Mouse (Mus musculus) liver, adult 2 months (tissue): ENCODE results near the gene Kel. TPM values are rescaled to one million over a fixed set of nuclear protein-coding genes. Genes with fewer than 3 reads are reported as not detected.

ENCODE experiments used
- DNase-seq: peaks from one replicate; pipeline ENCODE4 v3.0.0-alpha.2; 2011; ENCODE audit warnings: low read depth, low spot score; ENCODE audit errors: extremely low read depth
- H3K27ac ChIP-seq: fragments of 200-500 bp; replicated peaks from 2 replicates; pipeline ENCODE4 v1.5.1; 2012; ENCODE audit warnings: low read depth, mild to moderate bottlenecking, control low read depth, inconsistent platforms, low read length; ENCODE audit not compliant: insufficient read depth
- H3K27me3 ChIP-seq: fragments of 200-500 bp; 2 replicates; pipeline ENCODE4 v1.6.1; 2012; ENCODE audit warnings: mild to moderate bottlenecking, moderate library complexity, low read length, inconsistent platforms; ENCODE audit not compliant: control insufficient read depth, insufficient read depth
- H3K36me3 ChIP-seq: fragments of 200-500 bp; 2 replicates; pipeline ENCODE4 v1.6.1; 2012; ENCODE audit warnings: low read length, inconsistent platforms; ENCODE audit not compliant: control insufficient read depth, insufficient read depth
- H3K4me1 ChIP-seq: fragments of 200-500 bp; 2 replicates; pipeline ENCODE4 v1.6.1; 2011; ENCODE audit warnings: low read length; ENCODE audit not compliant: control insufficient read depth, insufficient read depth
- H3K4me3 ChIP-seq: fragments of 200-500 bp; 2 replicates; pipeline ENCODE4 v1.5.1; 2011; ENCODE audit warnings: low read depth, mild to moderate bottlenecking, control low read depth, low read length, moderate library complexity; ENCODE audit not compliant: insufficient read depth
- H3K79me2 ChIP-seq: fragments of 200-500 bp; 2 replicates; pipeline ENCODE4 v1.6.1; 2012; ENCODE audit warnings: inconsistent platforms, mild to moderate bottlenecking, low read length, moderate library complexity; ENCODE audit not compliant: control insufficient read depth, insufficient read depth
- H3K9ac ChIP-seq: fragments of 200-500 bp; 2 replicates; pipeline ENCODE4 v1.6.1; 2012; ENCODE audit warnings: low read depth, mild to moderate bottlenecking, control low read depth, inconsistent platforms, low read length
- CTCF ChIP-seq: fragments of 200-500 bp; IDR thresholded peaks from 2 replicates; pipeline ENCODE4 v1.5.1; 2011; ENCODE audit warnings: low read depth, low read length, control low read depth
- POLR2A ChIP-seq: fragments of 200-500 bp; IDR thresholded peaks from 2 replicates; pipeline ENCODE4 v1.6.1; 2011; ENCODE audit warnings: low read length, control low read depth; ENCODE audit not compliant: insufficient read depth; ENCODE audit errors: extremely low read depth
- WGBS: fragments of 180-500 bp; shearing (Covaris S2); methylation state at CpG from one replicate; pipeline ENCODE4 v1.1.7; 2018; 5-methylcytosine and 5-hydroxymethylcytosine counted together
- polyA plus RNA-seq: library from polyadenylated mRNA; depleted of rRNA; stranded (reverse); fragments of >200 nt; gene quantifications from 2 replicates; pipeline ENCODE4 v1.2.3, GENCODE M21; 2012; rRNA removed
- total RNA-seq: library from RNA; depleted of rRNA; stranded (reverse); fragments of >200 nt; gene quantifications from 2 replicates; pipeline ENCODE4 v1.2.3, GENCODE M21; 2014; rRNA removed

Kel gene
- total and polyA plus RNA-seq, 2 experiments: not detected

DNA sequence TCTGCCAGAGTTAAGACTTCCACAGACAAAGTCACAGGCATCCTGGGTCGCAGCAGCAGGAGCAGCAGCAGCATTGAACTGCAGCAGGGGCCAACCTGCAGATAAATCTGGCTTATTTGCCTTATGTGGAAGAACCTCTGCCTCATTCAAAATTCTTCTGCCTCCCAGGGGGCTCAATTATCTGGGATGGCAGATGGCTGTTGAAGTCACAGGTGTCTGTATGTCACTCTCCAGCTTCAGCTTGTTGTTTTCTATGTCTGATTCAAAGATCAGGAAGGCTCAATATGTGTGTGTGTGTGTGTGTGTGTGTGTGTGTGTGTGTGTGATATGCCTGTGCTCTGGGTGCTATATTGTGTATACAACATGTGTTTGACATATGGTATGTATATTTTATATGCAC, 66.7 kb downstream of the Kel start:
- Histone ChIP-seq H3K27me3 (no peaks in the 10 kb centered on the region), H3K36me3 (no peaks in the 10 kb centered on the region), H3K9ac (no peak overlapping the region), H3K79me2 (no peaks in the 10 kb centered on the region), H3K4me1 (no peaks in the 10 kb centered on the region), H3K4me3 (no peak overlapping the region), H3K27ac (no peak overlapping the region)
- DNase-seq: no peak
- no peak for TF ChIP-seq POLR2A
- TF ChIP-seq CTCF: no peak
- WGBS: 54% methylated on average over 1 of the region's 1 CpGs

Other genes with a start within 250 kb of the Kel start
- not detected in 2 replicates for gene Prss1, start 245.4 kb downstream of the Kel start, total RNA-seq
- not detected in 2 replicates for gene Prss1, start 245.4 kb downstream of the Kel start, polyA plus RNA-seq
- 29.1 and 173 TPM in 2 replicates for gene Prss2, start 182.6 kb downstream of the Kel start, total RNA-seq
- 0.48 and 1.7 TPM in 2 replicates for gene Prss2, start 182.6 kb downstream of the Kel start, polyA plus RNA-seq
- 0.46 and 1.8 TPM in 2 replicates for gene Ephb6, start 98.9 kb downstream of the Kel start, total RNA-seq
- gene Ephb6, start 98.9 kb downstream of the Kel start, polyA plus RNA-seq: 0.88 and 1.3 TPM in 2 replicates
- not detected in 2 replicates for gene Trpv6, start 67.9 kb downstream of the Kel start, total RNA-seq
- not detected in 2 replicates for gene Trpv6, start 67.9 kb downstream of the Kel start, polyA plus RNA-seq
- not detected in 2 replicates for gene Trpv5, start 23.6 kb downstream of the Kel start, total RNA-seq
- 0.04 TPM in 1 of 2 replicates, not detected in the other for gene Trpv5, start 23.6 kb downstream of the Kel start, polyA plus RNA-seq
- gene Llcfc1, start 19.9 kb downstream of the Kel start, total RNA-seq: not detected in 2 replicates
- not detected in 2 replicates for gene Llcfc1, start 19.9 kb downstream of the Kel start, polyA plus RNA-seq
- not detected in 2 replicates for gene Olfr459, start 70.8 kb upstream of the Kel start, total RNA-seq
- gene Olfr459, start 70.8 kb upstream of the Kel start, polyA plus RNA-seq: not detected in 2 replicates
- gene Pip, start 143.2 kb upstream of the Kel start, total RNA-seq: not detected in 2 replicates
- gene Pip, start 143.2 kb upstream of the Kel start, polyA plus RNA-seq: not detected in 2 replicates
- gene Sval2, start 148.7 kb upstream of the Kel start, total RNA-seq: not detected in 2 replicates
- not detected in 2 replicates for gene Sval2, start 148.7 kb upstream of the Kel start, polyA plus RNA-seq
- not detected in 2 replicates for gene Sval1, start 247.3 kb upstream of the Kel start, total RNA-seq
- not detected in 2 replicates for gene Sval1, start 247.3 kb upstream of the Kel start, polyA plus RNA-seq